Mouse (Mus musculus): ENCODE results near the gene Gm48551. TPM values are rescaled to one million over a fixed set of nuclear protein-coding genes. Genes with fewer than 3 reads are reported as not detected.

The Gm48551 gene
- polyA plus RNA-seq, 1 experiment from 2014 or later, result 3.1 TPM

DNA sequence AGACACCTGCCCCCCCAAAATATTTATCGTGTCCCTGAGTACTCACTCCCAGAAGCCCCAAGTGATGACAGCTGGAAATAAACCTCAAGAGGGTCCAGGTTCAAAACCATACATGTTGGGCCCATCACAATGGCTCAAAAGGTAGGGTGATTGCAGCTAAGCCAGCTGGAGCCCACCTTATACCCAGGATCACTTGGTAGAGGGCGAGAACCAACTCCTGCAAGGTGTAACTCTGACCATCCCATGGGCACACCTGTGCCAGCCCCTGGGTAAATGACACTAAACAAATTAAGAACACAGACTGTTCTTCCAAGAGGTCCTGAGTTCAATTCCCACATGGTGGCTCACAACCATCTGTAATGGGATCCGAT lies 5.1 kb upstream of the Gm48551 start:
- 58% methylated on average over 3 of the region's 3 CpGs for whole genome bisulfite sequencing
- Histone ChIP-seq H3K4me1 (peaks cover 33% of the 10 kb centered on the region), H3K27me3 (ENCODE audit: insufficient read depth, poor library complexity, severe bottlenecking) (no peaks in the 10 kb centered on the region), H3K9me3 (no peaks in the 10 kb centered on the region), H3K36me3 (peaks cover 17% of the 10 kb centered on the region), H3K27ac (peak overlapping the region; percentile 98), H3K4me3 (peak overlapping the region; percentile 94)
- no peak for DNase-seq (ENCODE audit: low spot score)

DNA sequence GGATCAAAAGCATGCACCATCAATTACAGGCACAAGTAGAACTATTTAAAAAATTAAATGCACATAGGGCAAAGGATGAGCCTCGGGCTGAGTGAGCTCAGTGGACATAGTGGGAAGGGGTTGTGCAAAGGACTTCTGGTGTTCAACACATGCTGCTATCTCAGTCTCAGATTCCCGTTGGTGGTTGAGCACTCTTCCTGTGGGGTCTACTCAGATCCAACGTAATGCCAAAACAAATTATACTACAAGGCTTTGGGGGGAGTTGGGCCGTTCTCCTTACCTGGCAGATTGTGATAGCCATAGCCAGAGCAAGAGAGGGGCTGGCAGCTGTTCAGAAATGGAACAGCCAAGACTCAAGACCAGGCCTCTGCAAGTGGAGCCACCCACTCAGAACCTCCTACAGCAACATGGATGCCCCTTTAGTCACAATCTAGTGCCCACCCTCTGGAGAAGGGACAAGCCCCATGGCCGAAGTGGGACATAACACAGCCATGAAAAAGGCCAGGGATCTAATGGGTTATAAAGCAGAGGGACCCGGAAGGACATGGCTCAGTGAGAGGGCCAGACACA lies 4.4 kb upstream of the Gm48551 start:
- Histone ChIP-seq H3K36me3 (peaks cover 13% of the 10 kb centered on the region), H3K27ac (peak overlapping the region; percentile 22; the same call in 1 of the 2 replicates), H3K4me1 (peaks cover 34% of the 10 kb centered on the region), H3K9me3 (no peaks in the 10 kb centered on the region), H3K4me3 (no peak overlapping the region), H3K27me3 (ENCODE audit: insufficient read depth, poor library complexity, severe bottlenecking) (no peaks in the 10 kb centered on the region)
- DNase-seq (ENCODE audit: low spot score), result no peak
- WGBS, result 94% methylated on average over 6 of the region's 6 CpGs

DNA sequence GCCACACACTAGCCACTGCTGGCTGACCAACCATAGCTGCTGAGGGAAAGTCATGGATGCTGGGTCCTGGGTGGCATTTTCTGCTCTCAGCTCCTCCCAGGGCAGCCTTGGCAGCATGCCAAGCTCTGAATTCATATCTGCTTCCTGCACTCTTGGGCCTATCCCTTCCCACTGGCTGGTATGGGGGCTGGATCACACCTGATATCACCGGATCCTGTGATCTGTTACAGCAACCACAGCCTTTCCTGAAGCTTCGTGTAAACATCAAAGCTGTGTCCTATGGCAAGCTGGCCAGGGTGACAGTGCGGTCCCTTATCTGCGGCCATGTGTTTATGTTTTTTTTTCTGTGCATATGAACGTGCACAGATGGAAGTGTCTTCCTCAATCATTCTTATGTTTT lies 2.2 kb upstream of the Gm48551 start:
- Histone ChIP-seq H3K4me3 (no peak overlapping the region), H3K27me3 (ENCODE audit: insufficient read depth, poor library complexity, severe bottlenecking) (no peaks in the 10 kb centered on the region), H3K9me3 (no peaks in the 10 kb centered on the region), H3K4me1 (peaks cover 38% of the 10 kb centered on the region), H3K36me3 (peaks cover 15% of the 10 kb centered on the region), H3K27ac (peak overlapping the region; percentile 65; the same call in 1 of the 2 replicates)
- no peak for DNase-seq (ENCODE audit: low spot score)
- 55% methylated on average over 5 of the region's 5 CpGs for WGBS

DNA sequence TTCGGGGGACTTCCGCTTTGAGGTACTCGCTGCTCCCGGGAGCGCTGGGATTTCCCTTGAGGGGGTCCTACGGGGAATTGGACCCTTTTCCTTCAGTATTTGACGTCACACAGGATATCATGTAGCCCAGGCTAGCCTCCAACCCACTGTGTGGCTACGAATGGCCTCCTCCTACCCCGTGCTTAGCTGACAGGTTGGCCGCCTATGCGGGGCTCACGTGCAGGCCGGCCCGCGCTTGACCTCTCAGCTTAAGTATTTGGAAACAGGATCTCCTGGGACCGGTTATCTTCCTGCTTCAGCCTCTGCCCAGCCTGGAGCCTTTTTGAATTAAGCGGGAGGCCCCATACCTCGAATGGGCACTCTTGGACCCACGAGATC lies 328 bp downstream of the Gm48551 start:
- Histone ChIP-seq H3K9me3 (no peaks in the 10 kb centered on the region), H3K27ac (peak overlapping the region; percentile 93), H3K4me3 (peak overlapping the region; percentile 96), H3K36me3 (peaks cover 40% of the 10 kb centered on the region), H3K27me3 (ENCODE audit: insufficient read depth, poor library complexity, severe bottlenecking) (no peaks in the 10 kb centered on the region), H3K4me1 (peaks cover 38% of the 10 kb centered on the region)
- under 1% methylated on average over 19 of the region's 19 CpGs for WGBS
- DNase-seq (ENCODE audit: low spot score), result no peak

DNA sequence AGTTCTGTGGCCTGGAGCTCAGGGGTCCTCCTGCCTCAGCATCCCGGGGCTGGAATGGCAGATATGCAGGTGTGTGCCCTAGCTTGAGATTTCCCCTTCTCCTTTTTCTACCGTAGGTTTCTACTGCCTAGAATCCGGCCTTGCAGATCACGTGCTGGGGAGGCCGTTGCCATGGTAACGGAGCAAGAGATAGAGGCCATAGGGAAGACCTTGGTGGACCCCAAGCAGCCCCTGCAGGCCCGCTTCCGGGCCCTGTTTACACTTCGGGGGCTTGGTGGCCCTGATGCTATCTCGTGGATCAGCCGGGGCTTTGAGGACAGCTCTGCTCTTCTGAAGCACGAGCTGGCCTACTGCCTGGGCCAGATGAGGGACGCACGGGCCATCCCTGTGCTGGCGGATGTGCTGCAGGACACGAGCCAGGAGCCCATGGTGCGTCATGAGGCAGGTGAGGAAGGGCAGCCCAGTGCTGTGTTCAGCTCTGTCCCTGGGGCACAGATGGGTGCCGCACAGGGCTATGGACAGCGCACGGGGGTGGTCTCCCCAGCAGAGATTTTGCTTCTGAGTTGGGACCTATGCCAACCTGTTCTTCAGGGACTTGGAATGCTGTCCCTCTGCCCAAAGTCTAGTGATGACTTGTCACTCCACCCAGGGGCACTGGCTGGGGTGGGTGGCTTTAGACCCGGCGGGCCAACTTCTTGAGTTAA lies 1.5 kb downstream of the Gm48551 start:
- Histone ChIP-seq H3K4me3 (peak overlapping the region; percentile 96), H3K9me3 (no peaks in the 10 kb centered on the region), H3K4me1 (peaks cover 47% of the 10 kb centered on the region), H3K27ac (0 out of 2 replicates have a peak overlapping the region, but pooled peaks have one; percentile 93), H3K27me3 (ENCODE audit: insufficient read depth, poor library complexity, severe bottlenecking) (no peaks in the 10 kb centered on the region), H3K36me3 (peaks cover 43% of the 10 kb centered on the region)
- 81% methylated on average over 22 of the region's 22 CpGs for WGBS
- no peak for DNase-seq (ENCODE audit: low spot score)

DNA sequence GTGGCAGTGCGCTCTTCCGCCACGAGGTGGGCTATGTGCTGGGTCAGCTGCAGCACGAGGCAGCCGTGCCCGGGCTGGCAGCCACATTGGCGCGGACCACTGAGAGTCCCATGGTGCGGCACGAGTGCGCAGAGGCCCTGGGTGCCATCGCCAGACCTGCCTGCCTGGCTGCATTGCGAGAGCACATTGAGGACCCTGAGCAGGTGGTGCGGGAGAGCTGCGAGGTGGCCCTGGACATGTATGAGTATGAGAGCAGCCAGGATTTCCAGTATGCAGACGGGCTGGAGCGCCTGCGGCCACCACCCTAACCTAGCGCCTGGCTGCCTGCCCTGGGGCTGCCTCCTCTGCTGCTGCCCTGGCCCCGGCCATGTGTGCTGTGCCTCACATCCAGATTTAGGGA lies 3.5 kb downstream of the Gm48551 start:
- Histone ChIP-seq H3K27me3 (ENCODE audit: insufficient read depth, poor library complexity, severe bottlenecking) (no peaks in the 10 kb centered on the region), H3K27ac (no peak overlapping the region), H3K4me1 (peaks cover 42% of the 10 kb centered on the region), H3K9me3 (no peaks in the 10 kb centered on the region), H3K36me3 (peaks cover 50% of the 10 kb centered on the region), H3K4me3 (no peak overlapping the region)
- WGBS, result 91% methylated on average over 20 of the region's 20 CpGs
- DNase-seq (ENCODE audit: low spot score), result no peak

DNA sequence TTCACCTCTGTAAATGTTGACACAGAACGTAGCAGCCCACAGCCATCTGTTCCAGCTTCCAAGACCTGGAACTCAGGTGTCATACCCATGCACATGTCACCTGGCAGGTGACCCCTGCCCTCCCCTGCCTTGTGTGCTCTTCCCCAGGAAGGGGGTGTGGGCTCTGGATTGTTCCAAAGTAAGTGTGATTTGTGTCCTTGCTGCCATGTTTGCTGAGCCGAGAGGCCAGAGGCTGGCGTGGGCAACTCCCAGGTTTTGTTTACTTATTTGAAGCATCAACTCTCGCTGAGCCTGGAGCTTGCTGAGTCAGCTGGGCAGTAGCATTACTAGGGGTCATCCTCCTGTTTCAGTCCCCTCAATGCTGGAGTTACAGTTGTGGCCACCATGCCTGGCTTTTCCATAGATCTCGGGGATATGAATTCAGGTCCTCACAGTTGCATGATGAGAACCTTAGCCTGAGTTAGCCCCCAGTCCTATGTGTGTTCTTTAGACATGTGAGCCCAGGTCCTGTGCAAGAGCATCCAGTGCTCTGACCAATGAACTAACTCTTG lies 4.3 kb downstream of the Gm48551 start, which contains the start of gene Gm48552:
TSS of gene Gm48552 (plus strand) at position 501 of the 551 bp plus-strand sequence.
- Histone ChIP-seq H3K27me3 (ENCODE audit: insufficient read depth, poor library complexity, severe bottlenecking) (no peaks in the 10 kb centered on the region), H3K36me3 (peaks cover 50% of the 10 kb centered on the region), H3K27ac (0 out of 2 replicates have a peak within 1 kb of the TSS, but pooled peaks have one; percentile 31), H3K4me1 (peaks cover 51% of the 10 kb centered on the region), H3K4me3 (no peak within 1 kb of the TSS), H3K9me3 (no peaks in the 10 kb centered on the region)
- WGBS, result 88% methylated on average over 5 of the region's 5 CpGs
- no peak for DNase-seq (ENCODE audit: low spot score)

DNA sequence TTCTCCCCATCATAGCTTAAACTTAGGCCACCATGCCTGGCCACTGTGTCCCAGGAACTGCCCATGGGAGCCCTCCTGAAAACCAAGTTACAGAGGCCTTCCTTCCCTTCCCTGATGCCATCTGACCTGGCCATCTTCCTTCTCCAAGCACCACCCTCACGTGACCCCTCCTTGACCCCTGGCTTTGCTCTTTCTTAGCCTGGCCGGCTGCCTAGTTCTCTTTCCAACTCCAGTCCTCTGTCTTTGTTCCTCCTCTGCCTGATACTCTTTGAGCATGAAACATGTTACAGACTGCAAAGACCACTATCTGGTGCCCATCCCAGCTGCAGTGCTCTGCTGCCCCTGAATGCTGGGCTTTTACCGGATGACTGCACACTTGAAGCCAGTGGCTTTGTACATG lies 5.1 kb downstream of the Gm48551 start:
- no peak overlapping the region for H3K4me3 ChIP-seq
- no peaks in the 10 kb centered on the region for H3K27me3 ChIP-seq (ENCODE audit: insufficient read depth, poor library complexity, severe bottlenecking)
- peaks cover 56% of the 10 kb centered on the region for H3K4me1 ChIP-seq
- 65% methylated on average over 3 of the region's 3 CpGs for WGBS
- H3K36me3 ChIP-seq, result peaks cover 50% of the 10 kb centered on the region
- H3K27ac ChIP-seq, result 0 out of 2 replicates have a peak overlapping the region, but pooled peaks have one; percentile 31
- no peak for DNase-seq (ENCODE audit: low spot score)
- H3K9me3 ChIP-seq, result no peaks in the 10 kb centered on the region

DNA sequence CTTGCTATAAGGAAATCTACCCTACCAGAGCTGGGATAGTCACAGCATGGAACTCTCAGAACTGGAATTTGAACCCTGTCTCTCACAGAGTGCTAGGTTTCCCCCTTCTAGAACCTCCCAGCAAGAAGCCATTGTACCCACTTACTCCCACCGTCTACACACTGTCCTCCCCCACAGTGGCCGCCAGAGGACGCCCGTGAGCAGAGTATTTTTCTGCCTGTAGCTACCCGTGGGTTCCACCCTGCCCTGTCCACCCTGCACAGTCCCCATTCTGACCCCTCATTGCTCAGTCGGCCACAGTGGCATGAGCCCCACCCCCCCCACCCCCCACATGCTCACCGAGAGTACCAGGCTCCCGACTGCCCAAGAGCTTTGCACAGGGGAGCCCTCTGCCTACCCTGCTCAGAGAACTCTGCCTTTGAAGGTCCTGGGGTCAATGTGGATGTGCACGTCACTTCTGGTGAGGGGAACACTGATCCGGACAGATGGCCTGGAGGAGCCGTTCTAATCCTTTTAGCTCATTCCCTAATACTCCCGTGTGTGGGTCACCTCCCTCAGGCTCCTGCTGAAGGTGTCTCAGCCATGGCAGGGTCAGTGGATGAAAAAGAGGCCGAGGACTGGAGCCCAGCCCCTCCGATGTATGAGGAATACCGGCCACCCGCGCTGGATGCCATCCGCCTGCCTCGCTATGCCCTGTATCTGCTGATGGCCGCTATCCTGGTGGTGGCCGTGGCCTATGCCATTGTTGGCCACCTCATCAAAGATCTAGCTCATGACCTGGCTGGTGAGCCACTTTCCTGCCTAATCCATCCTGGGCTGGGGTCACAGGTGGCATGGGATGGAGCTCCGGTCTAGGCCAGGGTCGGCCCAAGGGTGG lies 5.8 kb downstream of the Gm48551 start:
- H3K9me3 ChIP-seq, result no peaks in the 10 kb centered on the region
- peaks cover 50% of the 10 kb centered on the region for H3K36me3 ChIP-seq
- WGBS, result 66% methylated on average over 23 of the region's 23 CpGs
- H3K4me1 ChIP-seq, result peaks cover 52% of the 10 kb centered on the region
- DNase-seq (ENCODE audit: low spot score), result no peak
- no peak overlapping the region for H3K4me3 ChIP-seq
- no peaks in the 10 kb centered on the region for H3K27me3 ChIP-seq (ENCODE audit: insufficient read depth, poor library complexity, severe bottlenecking)
- H3K27ac ChIP-seq, result 0 out of 2 replicates have a peak overlapping the region, but pooled peaks have one; percentile 31

DNA sequence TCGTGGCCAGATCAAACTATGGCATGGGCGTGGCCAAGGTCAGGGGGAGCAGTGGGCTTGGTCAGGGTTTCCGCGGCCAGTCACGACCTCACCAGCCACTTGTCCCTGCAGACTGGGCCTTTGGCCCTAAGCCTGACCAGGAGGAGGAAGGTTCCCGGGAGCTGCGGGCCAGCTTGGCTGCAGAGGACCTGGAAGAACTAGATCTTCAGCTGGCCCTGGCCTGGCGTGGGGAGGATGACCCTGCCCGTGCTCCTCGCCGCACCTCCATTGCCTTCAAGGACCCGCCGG lies 6.4 kb downstream of the Gm48551 start:
- H3K36me3 ChIP-seq, result peaks cover 50% of the 10 kb centered on the region
- 91% methylated on average over 13 of the region's 13 CpGs for WGBS
- no peak overlapping the region; the same call in 1 of the 2 replicates for H3K27ac ChIP-seq

DNA sequence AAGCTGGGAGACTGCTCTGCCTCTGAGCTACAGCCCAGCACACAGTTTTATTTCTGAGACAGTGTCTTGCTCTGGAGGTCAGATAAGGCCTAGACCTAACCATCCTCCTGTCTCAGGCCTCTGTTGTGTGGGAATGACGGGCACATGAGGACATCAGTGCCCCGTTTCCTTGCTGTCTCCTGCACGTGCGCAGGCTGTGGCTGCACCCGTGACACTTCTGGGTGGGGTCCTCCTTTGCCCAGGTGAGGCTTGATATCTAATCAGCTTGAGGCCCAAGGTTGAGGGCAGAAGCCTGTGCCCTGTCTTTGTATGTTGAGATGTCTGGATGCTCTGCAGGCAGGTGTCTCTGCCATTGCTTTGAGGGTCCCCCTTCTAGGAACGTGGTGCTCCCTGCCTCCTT lies 8.0 kb downstream of the Gm48551 start:
- Histone ChIP-seq H3K4me3 (no peak overlapping the region), H3K36me3 (peaks cover 33% of the 10 kb centered on the region), H3K9me3 (no peaks in the 10 kb centered on the region), H3K27ac (no peak overlapping the region), H3K27me3 (ENCODE audit: insufficient read depth, poor library complexity, severe bottlenecking) (peaks cover 8% of the 10 kb centered on the region), H3K4me1 (peaks cover 41% of the 10 kb centered on the region)
- 81% methylated on average over 6 of the region's 6 CpGs for WGBS
- no peak for DNase-seq (ENCODE audit: low spot score)

More for the DNA sequence above, 6.4 kb downstream of the Gm48551 start:
- peaks cover 47% of the 10 kb centered on the region for H3K4me1 ChIP-seq
- H3K27me3 ChIP-seq (ENCODE audit: insufficient read depth, poor library complexity, severe bottlenecking), result no peaks in the 10 kb centered on the region
- H3K9me3 ChIP-seq, result no peaks in the 10 kb centered on the region
- H3K4me3 ChIP-seq, result no peak overlapping the region
- no peak for DNase-seq (ENCODE audit: low spot score)

DNA sequence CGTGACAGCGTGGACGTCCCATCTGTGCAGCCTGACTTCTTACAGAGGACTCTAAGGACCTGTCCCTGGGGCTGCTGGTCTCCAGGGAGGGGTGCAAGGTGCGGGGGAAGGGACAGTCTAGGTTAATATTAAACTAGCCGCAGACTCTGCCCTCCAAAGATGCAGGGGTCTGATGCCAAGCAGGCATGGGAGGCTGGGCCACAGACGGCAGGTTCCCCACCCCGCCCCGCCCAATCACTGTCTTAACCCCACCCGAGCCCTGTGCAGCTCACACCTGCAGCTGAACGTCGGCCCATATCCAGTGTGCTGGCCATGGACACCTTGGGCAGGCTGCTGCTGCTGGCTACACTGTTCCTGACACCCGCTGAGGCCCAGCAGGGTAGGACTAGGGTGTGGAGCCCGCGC lies 8.5 kb downstream of the Gm48551 start, which contains the start of gene Smim24:
TSS of gene Smim24 (plus strand) at position 271 of the 405 bp plus-strand sequence.
- Histone ChIP-seq H3K36me3 (peaks cover 32% of the 10 kb centered on the region), H3K27me3 (ENCODE audit: insufficient read depth, poor library complexity, severe bottlenecking) (peaks cover 13% of the 10 kb centered on the region), H3K27ac (peak within 1 kb of the TSS; percentile 83), H3K4me1 (peaks cover 43% of the 10 kb centered on the region), H3K9me3 (no peaks in the 10 kb centered on the region), H3K4me3 (peak within 1 kb of the TSS; percentile 54)
- no peak for DNase-seq (ENCODE audit: low spot score)
- 64% methylated on average over 14 of the region's 14 CpGs for WGBS
